Mouse (Mus musculus): ENCODE results near the gene Trappc3.

Gene Trappc3

GRCm38 (mm10) chr4:126278565-126278915 is 16.4 kb downstream of the Trappc3 start:
- no peak for DNase-seq (ENCODE audit: low spot score in 2 of 2)

- no peak for DNase-seq (ENCODE audit: low spot score in 2 of 2)
Observed at GRCm38 (mm10) chr4:126278961-126279360, 16.8 kb downstream of the Trappc3 start.

- DNase-seq (ENCODE audit: low spot score in 2 of 2), result no peak
Observed at GRCm38 (mm10) chr4:126281706-126282105, 19.6 kb downstream of the Trappc3 start.

- no peak for DNase-seq (ENCODE audit: low spot score in 2 of 2)
Observed at GRCm38 (mm10) chr4:126283582-126283981, 21.5 kb downstream of the Trappc3 start.

GRCm38 (mm10) chr4:126286492-126286891 is 24.4 kb downstream of the Trappc3 start, which contains the start of gene Col8a2:
Col8a2 (plus strand) TSS chr4:126286793.
- DNase-seq (ENCODE audit: low spot score in 2 of 2), result no peak

- no peak for DNase-seq (ENCODE audit: low spot score in 2 of 2)
Observed at GRCm38 (mm10) chr4:126287302-126287995, 25.3 kb downstream of the Trappc3 start.

GRCm38 (mm10) chr4:126288085-126288666 is 26.1 kb downstream of the Trappc3 start:
- no peak for DNase-seq (ENCODE audit: low spot score in 2 of 2)

GRCm38 (mm10) chr4:126290314-126290713 is 28.2 kb downstream of the Trappc3 start:
- DNase-seq (ENCODE audit: low spot score in 2 of 2), result no peak

GRCm38 (mm10) chr4:126291196-126291595 is 29.1 kb downstream of the Trappc3 start:
- no peak for DNase-seq (ENCODE audit: low spot score in 2 of 2)

GRCm38 (mm10) chr4:126295152-126295551 is 33.0 kb downstream of the Trappc3 start:
- no peak for DNase-seq (ENCODE audit: low spot score in 2 of 2)

GRCm38 (mm10) chr4:126295937-126296336 is 33.8 kb downstream of the Trappc3 start:
- no peak for DNase-seq (ENCODE audit: low spot score in 2 of 2)

GRCm38 (mm10) chr4:126296617-126297101 is 34.5 kb downstream of the Trappc3 start:
- DNase-seq (ENCODE audit: low spot score in 2 of 2), result peak; percentile 37 to 43

- DNase-seq (ENCODE audit: low spot score in 2 of 2), result peak; percentile 44 to 57
Observed at GRCm38 (mm10) chr4:126300916-126301583, 38.9 kb downstream of the Trappc3 start.

- DNase-seq (ENCODE audit: low spot score in 2 of 2), result no peak
Observed at GRCm38 (mm10) chr4:126301584-126302309, 39.6 kb downstream of the Trappc3 start.

- DNase-seq (ENCODE audit: low spot score in 2 of 2), result no peak
Observed at GRCm38 (mm10) chr4:126303877-126304276, 41.8 kb downstream of the Trappc3 start.

- no peak for DNase-seq (ENCODE audit: low spot score in 2 of 2)
Observed at GRCm38 (mm10) chr4:126305428-126305827, 43.3 kb downstream of the Trappc3 start.

- DNase-seq (ENCODE audit: low spot score in 2 of 2), result no peak
Observed at GRCm38 (mm10) chr4:126306058-126306457, 43.9 kb downstream of the Trappc3 start.

- no peak for DNase-seq (ENCODE audit: low spot score in 2 of 2)
Observed at GRCm38 (mm10) chr4:126306827-126307226, 44.7 kb downstream of the Trappc3 start.

GRCm38 (mm10) chr4:126309211-126309921 is 47.2 kb downstream of the Trappc3 start:
- DNase-seq (ENCODE audit: low spot score in 2 of 2), result peak in 1 of 2 experiments; percentile 39

- peak; percentile 75 to 83 for DNase-seq (ENCODE audit: low spot score in 2 of 2)
Observed at GRCm38 (mm10) chr4:126309922-126310309, 47.8 kb downstream of the Trappc3 start.

GRCm38 (mm10) chr4:126310344-126310743 is 48.2 kb downstream of the Trappc3 start:
- no peak for DNase-seq (ENCODE audit: low spot score in 2 of 2)
